Mouse (Mus musculus): ENCODE measurements around the gene Ccl26. TPM values are rescaled to one million over a fixed set of nuclear protein-coding genes. Genes with fewer than 3 reads are reported as not detected.

Gene Ccl26
- total and polyA plus RNA-seq, 3 experiments: not detected

DNA sequence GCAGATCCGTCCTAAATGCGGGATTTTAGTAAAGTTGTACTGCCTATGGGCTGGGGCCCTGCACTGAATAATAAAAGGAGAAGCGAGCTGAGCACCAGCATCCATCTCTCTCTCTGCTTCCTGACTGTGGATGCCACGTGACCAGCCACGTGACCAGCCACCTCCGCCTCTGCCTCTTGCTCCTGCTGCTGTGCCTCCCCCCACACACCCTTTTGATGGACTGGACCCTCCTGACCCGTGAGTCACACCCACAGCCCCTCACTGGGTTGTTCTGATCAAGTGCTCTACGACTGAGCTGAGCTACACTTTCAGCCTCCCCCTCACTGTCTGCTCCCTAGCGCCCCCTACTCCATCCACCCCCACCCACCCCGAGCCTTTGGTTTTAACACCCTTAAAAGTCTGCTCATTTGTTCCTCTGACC, 25.6 kb downstream of the Ccl26 start:
- no peak for DNase-seq

DNA sequence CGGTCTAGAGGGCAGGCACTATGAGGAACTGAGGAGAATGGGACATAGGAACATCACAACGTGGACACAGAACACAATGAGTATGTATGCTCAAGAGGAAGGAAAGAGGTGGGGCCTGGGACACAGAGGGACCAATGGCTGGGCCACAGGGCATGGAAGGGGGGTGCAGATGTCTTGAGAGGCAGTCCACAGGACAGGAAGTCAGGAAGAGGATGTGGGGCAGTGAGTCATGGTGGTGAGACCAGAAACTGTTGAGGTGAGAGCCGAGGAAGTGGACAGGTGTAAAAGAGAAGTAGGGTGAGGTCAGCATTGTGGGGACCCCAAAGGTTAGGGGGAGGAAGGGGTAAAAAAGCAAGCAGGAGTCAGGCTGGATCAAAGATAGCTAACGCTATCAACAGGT, 26.0 kb downstream of the Ccl26 start:
- DNase-seq: peak; percentile 30

DNA sequence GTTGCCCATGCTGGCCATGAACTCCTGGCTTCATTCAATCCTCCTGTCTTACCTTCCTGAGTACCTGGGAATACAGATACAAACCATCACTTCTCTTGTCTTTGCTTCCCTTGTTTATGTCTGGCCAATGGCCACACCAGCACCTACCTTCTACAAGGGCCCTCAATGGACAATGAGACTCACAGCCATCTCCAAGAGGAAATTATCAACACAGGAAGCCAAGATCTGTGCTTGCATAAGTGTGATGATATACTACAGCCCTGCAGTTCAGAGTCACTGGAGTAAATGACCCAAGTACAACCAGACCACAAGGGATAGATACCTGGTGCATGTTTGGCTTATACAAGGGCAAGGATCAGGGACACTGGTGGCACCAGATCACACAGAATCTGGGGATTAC, 27.5 kb downstream of the Ccl26 start:
- no peak for DNase-seq

DNA sequence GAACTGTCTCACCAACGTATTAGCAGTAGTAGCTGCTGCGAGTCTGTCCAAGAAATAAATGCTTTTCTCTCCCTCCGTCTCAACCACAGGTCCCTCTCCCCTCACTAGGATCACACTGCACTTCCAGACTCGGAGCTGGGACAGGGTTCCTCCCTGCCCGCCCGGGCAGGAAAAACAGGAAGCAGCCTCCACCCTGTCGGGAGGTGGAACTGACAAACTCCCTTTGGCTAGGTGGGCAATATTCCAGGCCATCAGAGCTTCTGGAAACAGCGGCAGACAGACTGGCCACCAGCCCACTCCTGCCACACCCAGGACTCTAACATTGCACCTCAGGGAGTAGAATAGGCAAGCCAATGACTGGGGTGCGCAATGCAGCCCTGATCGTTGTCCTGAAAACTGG, 29.9 kb downstream of the Ccl26 start:
- peak; percentile 70 for DNase-seq

DNA sequence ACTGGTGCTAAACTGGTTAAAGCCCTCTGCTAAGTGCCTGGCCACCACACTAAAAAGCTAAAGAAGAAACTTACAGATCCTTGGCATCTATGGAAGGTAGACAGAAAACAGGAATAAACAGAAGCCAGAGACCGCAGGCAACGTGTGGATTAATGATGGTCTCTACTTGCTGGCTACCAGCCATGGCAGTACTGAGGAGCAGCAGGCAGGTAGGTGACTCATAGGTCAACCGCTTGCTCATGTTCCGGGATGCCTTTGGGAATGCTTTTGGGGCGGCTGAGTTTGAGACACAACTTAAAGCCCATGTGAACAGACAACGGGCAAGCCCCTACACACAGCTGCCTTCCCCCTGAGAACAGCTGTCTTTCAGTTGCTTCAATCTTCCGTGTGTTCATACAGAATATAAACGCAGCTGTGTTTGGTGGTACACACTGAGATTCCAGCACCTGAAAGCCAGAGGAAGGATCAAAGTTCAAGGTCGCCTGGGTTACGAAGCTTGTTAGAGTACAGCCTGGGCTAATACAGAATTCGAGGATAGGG, 32.0 kb downstream of the Ccl26 start:
- DNase-seq: peak; percentile 58

DNA sequence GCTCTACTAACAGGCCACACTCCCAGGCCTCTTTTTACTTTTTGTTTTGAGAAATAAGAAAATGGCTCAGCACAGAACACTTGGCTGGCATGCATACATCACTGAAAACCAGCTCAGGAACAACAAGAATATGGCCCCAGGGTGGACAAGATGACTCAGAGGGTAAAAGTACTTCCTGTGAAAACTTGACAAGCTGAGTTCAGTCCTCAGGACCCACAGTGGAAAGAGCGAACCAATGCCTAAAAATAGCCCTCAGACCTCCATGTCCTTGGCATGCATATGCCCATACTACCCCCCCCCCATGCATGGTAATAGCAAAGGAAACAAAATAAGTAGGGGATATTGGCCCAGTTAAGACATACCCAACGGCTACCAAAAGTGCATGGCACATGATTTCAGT, 33.4 kb downstream of the Ccl26 start:
- DNase-seq: no peak

DNA sequence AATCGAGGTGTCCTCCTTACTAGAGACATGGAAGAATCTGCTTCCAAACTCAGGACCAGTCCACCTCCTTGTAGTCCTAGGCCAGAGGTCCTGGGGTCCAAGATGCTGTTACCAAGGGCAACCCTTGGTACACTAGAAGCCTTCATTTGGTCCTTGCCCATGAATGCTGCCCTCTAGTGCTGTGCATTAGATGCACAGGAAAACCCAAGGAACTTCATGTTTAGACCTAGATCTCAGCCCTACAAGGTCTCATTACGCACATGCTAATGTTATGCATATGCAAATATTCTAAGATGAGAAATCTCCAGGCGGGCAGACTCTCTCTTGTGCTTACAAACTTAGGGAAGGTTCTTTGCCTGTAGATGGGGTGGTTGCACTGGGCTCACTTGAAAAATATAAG, 34.1 kb downstream of the Ccl26 start:
- no peak for DNase-seq

DNA sequence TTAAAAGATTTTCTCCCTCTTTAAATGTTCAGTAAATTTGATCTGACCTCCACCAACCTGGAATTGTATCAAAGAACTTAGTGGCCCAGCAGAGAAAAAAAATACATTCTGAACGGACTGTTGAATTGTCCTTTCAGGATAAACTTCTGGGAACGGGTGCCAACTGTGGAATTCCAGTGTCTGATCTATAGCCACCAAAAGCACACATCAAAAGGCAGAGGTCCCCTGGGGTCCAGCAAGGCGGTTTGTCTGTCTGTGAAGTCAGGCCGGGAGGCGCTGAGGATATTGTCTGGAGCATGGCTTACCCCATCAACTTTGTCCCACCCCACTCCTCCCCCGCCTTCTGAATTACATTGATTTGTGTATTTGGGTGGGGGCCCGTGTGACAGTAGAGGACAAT, 35.4 kb downstream of the Ccl26 start:
- DNase-seq: no peak

DNA sequence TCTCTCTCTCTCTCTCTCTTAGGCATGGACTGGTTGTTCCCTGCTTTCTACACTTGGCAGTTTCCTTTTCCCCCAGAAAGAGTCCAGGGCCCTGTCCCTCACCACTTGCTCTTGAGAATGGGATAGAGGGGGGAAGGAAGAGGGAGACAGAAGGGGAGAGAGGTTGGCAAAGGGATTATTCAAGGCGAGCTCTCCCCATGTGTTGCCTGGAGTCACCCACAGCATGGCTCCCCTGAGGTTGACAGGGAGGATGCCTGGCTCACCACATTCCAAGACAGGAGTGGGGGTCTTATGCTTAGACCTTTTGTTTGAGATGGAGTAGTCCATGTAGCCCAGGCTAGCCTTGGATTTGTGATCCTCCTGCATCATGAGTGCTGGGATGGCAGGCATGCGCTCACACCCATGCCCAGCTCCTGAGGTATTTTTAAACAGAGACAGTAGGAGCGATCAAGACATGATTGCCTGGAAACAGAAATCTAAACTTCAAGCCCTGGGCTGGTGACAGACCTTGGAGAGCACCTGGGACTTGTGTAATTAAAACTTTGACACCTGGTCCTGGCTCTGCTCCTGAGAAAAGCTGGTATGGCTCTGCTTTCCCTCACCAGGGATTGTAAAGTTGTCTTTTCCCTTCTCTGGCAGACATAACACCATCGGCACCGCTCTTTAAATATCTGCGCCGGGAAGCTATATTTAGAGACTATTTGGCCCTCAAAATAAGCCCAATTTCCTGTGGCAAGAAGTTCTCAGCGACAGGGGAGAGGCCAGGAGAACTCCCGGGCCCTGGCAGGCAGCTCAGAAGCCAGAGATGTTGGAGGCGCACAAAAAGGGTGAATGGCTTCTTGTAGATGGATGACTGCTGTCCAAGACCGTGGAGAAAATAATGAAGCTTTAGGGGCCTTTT, 38.5 kb downstream of the Ccl26 start:
- no peak for DNase-seq

DNA sequence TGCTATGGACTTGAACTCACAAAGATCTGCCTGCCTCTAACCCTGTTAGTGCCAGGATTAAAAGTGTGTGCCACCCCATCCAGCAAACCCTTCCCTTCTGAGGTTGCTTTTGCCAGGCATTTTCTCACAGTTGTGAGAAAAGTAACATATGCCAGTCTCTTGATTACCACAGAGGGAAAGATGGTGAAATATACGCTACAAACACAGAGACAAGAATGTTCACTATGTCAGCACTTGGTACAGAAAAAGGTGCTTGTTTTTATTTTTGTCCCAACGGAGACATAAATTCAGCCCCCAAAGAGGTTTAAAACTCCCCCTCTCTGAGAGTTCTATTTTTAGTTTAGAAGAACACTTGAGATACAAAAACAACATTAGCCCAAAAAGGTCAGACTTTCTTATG, 39.3 kb downstream of the Ccl26 start:
- no peak for DNase-seq

DNA sequence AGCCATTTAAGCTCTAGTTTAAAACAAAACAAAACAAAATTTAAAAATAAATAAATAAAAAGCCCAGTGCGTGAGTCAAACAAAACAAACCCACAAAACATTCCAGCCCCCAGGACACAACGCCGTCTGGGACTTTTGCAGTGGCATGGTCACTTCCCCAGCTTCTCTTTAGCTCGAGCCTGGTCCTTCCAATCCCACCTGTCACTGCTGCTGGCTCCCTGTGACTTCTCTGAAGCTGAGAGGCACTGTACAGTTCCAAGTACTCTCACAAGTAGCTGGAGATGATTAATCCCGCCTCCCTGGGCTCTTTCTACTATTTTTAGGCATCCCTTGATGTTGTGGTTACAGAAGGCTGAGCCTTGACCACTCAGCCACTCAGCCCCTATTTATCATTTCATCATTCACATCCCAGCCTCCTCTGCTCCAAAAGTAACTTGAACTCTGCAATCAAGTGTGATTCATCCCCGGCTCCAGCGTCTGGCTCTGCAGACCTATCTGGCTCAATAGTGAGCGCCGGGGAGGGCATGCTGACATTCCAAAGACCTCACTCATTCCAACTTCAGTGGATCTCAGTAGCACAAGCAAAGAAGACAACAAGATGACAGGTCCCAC, 41.2 kb downstream of the Ccl26 start:
- peak; percentile 89 for DNase-seq

DNA sequence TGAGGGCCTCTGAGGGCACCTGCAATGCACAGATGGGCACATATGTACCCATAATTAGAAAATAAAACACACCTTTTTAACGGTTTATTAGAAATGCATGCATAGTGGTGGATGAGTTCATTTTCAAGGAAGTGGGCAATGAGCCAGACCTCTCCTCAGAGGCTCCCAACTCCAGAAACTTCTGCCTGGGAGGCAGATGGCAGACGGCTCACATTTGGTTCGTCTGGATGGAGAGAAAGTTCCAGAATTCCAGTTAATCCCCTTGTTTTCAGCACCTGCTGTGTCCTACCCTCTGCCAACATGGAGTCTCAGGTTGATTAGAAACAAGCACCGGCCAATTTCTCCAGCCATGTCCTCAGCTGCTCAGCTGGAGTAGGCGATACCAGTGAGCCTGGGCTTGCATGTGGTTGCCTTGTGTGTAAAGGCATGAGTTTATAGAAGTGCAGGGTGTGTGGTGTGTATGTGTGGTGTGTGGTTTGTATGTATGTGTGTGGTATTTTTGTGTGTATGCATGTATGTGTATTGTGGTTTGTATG, 46.0 kb downstream of the Ccl26 start:
- no peak for DNase-seq

DNA sequence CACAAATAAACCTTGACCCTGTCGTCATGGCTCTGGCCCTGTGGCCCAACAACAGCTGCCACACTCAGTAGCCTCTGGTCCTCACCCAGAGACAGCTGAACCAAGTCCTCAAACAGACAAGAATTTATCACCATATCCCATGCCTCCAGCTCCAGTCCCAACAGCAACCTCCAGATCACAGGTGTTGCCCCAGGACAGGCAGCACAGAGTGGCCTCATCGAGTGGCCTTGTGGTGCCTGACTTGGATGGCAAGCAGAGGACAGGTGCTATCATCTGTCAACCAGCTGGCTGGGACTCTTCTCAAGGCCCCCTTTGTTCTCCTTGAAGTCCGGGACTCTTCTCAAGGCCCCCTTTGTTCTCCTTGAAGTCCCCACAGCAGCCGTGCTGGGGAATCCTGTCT, 50.2 kb downstream of the Ccl26 start:
- no peak for DNase-seq

DNA sequence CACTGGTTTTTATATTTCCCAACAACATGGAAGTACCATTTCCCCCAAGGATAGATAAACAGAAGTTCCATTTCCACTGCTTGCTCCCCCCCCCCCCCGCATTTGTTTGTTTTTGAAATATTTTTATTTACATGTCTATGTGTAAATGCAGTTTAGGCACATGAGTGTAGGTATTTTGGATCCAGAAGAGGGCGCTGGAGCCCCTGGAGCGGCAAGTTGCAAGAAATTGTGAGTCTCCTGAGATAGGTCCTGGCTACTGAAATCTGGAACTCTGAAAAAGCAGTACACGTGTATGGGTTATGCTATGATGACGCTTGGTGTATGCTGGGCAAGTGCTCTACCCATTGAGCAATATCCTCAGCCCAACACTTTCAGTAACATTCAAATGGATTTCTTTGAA, 52.3 kb downstream of the Ccl26 start:
- no peak for DNase-seq

Other genes with a start within 250 kb of the Ccl26 start
- not detected for gene Fkbp6, start 213.5 kb downstream of the Ccl26 start, total RNA-seq (2021)
- 0.08 TPM in 1 of 2 replicates, not detected in the other for gene Fkbp6, start 213.5 kb downstream of the Ccl26 start, polyA plus RNA-seq (2012; rRNA removed)
- gene Trim50, start 210.3 kb downstream of the Ccl26 start, total RNA-seq (2021): not detected
- 0.09 TPM in 1 of 2 replicates, not detected in the other for gene Trim50, start 210.3 kb downstream of the Ccl26 start, polyA plus RNA-seq (2012; rRNA removed)
- gene Nsun5, start 193.6 kb downstream of the Ccl26 start, total RNA-seq (2021): 10 to 100 TPM; 16.8 to 23.0 TPM
- gene Nsun5, start 193.6 kb downstream of the Ccl26 start, polyA plus RNA-seq (2012; rRNA removed): 34.1 and 35.0 TPM in 2 replicates
- gene Pom121, start 169.0 kb downstream of the Ccl26 start, total RNA-seq (2021): 10 to 100 TPM; 18.7 to 23.3 TPM
- 32.7 and 36.3 TPM in 2 replicates for gene Pom121, start 169.0 kb downstream of the Ccl26 start, polyA plus RNA-seq (2012; rRNA removed)
- gene Hip1, start 18.4 kb downstream of the Ccl26 start, total RNA-seq (2021): 10 to 100 TPM; 17.2 to 26.7 TPM
- 19.4 and 20.5 TPM in 2 replicates for gene Hip1, start 18.4 kb downstream of the Ccl26 start, polyA plus RNA-seq (2012; rRNA removed)
- 1 to 10 TPM; 1.9 to 2.0 TPM for gene Ccl24, start 9.5 kb upstream of the Ccl26 start, total RNA-seq (2021)
- gene Ccl24, start 9.5 kb upstream of the Ccl26 start, polyA plus RNA-seq (2012; rRNA removed): 0.88 and 2.0 TPM in 2 replicates
- 10 to 100 TPM; 37.5 to 46.0 TPM for gene Rhbdd2, start 69.0 kb upstream of the Ccl26 start, total RNA-seq (2021)
- 58.3 and 75.0 TPM in 2 replicates for gene Rhbdd2, start 69.0 kb upstream of the Ccl26 start, polyA plus RNA-seq (2012; rRNA removed)
- gene Por, start 106.5 kb upstream of the Ccl26 start, total RNA-seq (2021): 100 to 1,000 TPM; 265 to 364 TPM
- gene Por, start 106.5 kb upstream of the Ccl26 start, polyA plus RNA-seq (2012; rRNA removed): 371 and 563 TPM in 2 replicates
- gene Tmem120a, start 180.9 kb upstream of the Ccl26 start, total RNA-seq (2021): 10 to 100 TPM; 40.8 to 80.5 TPM
- gene Tmem120a, start 180.9 kb upstream of the Ccl26 start, polyA plus RNA-seq (2012; rRNA removed): 60.0 and 87.2 TPM in 2 replicates
- under 1 TPM; 0.32 to 0.52 TPM for gene Styxl1, start 214.8 kb upstream of the Ccl26 start, total RNA-seq (2021)
- gene Styxl1, start 214.8 kb upstream of the Ccl26 start, polyA plus RNA-seq (2012; rRNA removed): 0.29 and 0.48 TPM in 2 replicates
- 100 to 1,000 TPM; 593 to 606 TPM for gene Mdh2, start 214.9 kb upstream of the Ccl26 start, total RNA-seq (2021)
- gene Mdh2, start 214.9 kb upstream of the Ccl26 start, polyA plus RNA-seq (2012; rRNA removed): 1,232 and 1,278 TPM in 2 replicates
- 1 to 10 TPM; 2.8 to 3.9 TPM for gene Srrm3, start 243.3 kb upstream of the Ccl26 start, total RNA-seq (2021)
- gene Srrm3, start 243.3 kb upstream of the Ccl26 start, polyA plus RNA-seq (2012; rRNA removed): 3.0 and 3.6 TPM in 2 replicates

Measured in adrenal gland, adult 2 months (tissue).